Mouse (Mus musculus): ENCODE measurements at regions not wholly inside any gene's neighbourhood (a gene's known extent, or its start where the extent isn't known, plus 50 kb on each side); places are given as distances from the start of the nearest gene placed in this dataset.

GRCm38 (mm10) chrX:19201383-19201782, 279.7 kb downstream of the Tex13c3 start:
- in situ Hi-C loops (cut with MboI, MseI), result no loop called here

- in situ Hi-C loops (cut with MboI, MseI), result no loop called here
These were observed 281.6 kb downstream of the Tex13c3 start for GRCm38 (mm10) chrX:19199531-19199930.

GRCm38 (mm10) chrX:19168983-19169382, 312.1 kb downstream of the Tex13c3 start:
- in situ Hi-C loops (cut with MboI, MseI), result no loop called here

GRCm38 (mm10) chrX:19168546-19168945, 312.6 kb downstream of the Tex13c3 start:
- in situ Hi-C loops (cut with MboI, MseI), result no loop called here

GRCm38 (mm10) chrX:19168111-19168510, 313.0 kb downstream of the Tex13c3 start:
- in situ Hi-C loops (cut with MboI, MseI), result no loop called here

- in situ Hi-C loops (cut with MboI, MseI), result no loop called here
These were observed 313.8 kb downstream of the Tex13c3 start for GRCm38 (mm10) chrX:19167121-19167853.

GRCm38 (mm10) chrX:19165891-19166644, 315.1 kb downstream of the Tex13c3 start:
- in situ Hi-C loops (cut with MboI, MseI), result no loop called here

- in situ Hi-C loops (cut with MboI, MseI), result no loop called here
These were observed 317.0 kb downstream of the Tex13c3 start for GRCm38 (mm10) chrX:19164151-19164550.

- in situ Hi-C loops (cut with MboI, MseI), result no loop called here
These were observed 318.2 kb downstream of the Tex13c3 start for GRCm38 (mm10) chrX:19162958-19163357.

- in situ Hi-C loops (cut with MboI, MseI), result no loop called here
These were observed 318.8 kb downstream of the Tex13c3 start for GRCm38 (mm10) chrX:19162351-19162750.

GRCm38 (mm10) chrX:19160275-19160930, 320.7 kb downstream of the Tex13c3 start:
- in situ Hi-C loops (cut with MboI, MseI), result no loop called here

- in situ Hi-C loops (cut with MboI, MseI), result no loop called here
These were observed 323.5 kb downstream of the Tex13c3 start for GRCm38 (mm10) chrX:19157464-19158203.

GRCm38 (mm10) chrX:19153619-19154018, 327.5 kb downstream of the Tex13c3 start:
- in situ Hi-C loops (cut with MboI, MseI), result no loop called here

- in situ Hi-C loops (cut with MboI, MseI), result no loop called here
These were observed 328.8 kb downstream of the Tex13c3 start for GRCm38 (mm10) chrX:19152170-19152861.

GRCm38 (mm10) chrX:19150606-19151005, 330.5 kb downstream of the Tex13c3 start:
- in situ Hi-C loops (cut with MboI, MseI), result no loop called here

GRCm38 (mm10) chrX:19148672-19149071, 332.4 kb downstream of the Tex13c3 start:
- in situ Hi-C loops (cut with MboI, MseI), result no loop called here

- in situ Hi-C loops (cut with MboI, MseI), result no loop called here
These were observed 332.9 kb downstream of the Tex13c3 start for GRCm38 (mm10) chrX:19148251-19148650.

- in situ Hi-C loops (cut with MboI, MseI), result no loop called here
These were observed 368.4 kb downstream of the Tex13c3 start for GRCm38 (mm10) chrX:19112753-19113152.

GRCm38 (mm10) chrX:19102911-19103310, 378.2 kb downstream of the Tex13c3 start:
- in situ Hi-C loops (cut with MboI, MseI), result loop anchor here (10.0 kb wide), 1 partner anchor 1738 kb away; no protein-coding TSS in a partner anchor

- in situ Hi-C loops (cut with MboI, MseI), result no loop called here
These were observed 385.2 kb downstream of the Tex13c3 start for GRCm38 (mm10) chrX:19095960-19096359.

GRCm38 (mm10) chrX:19084435-19084834, 396.7 kb downstream of the Tex13c3 start:
- in situ Hi-C loops (cut with MboI, MseI), result no loop called here

Measured in regulatory T cell (primary cell).